Mouse (Mus musculus) hindbrain, postnatal 0 days (tissue): ENCODE measurements around the gene Gkap1. TPM values are rescaled to one million over a fixed set of nuclear protein-coding genes. Genes with fewer than 3 reads are reported as not detected.

Source experiments
- ATAC-seq: fragments of 200-750 bp; cut with Nextera tagmentation; 2 replicates; pipeline ENCODE4 v1.8.0; 2017; ENCODE audit warnings: mild to moderate bottlenecking, moderate TSS enrichment, moderate library complexity
- DNase-seq: peaks from one replicate; pipeline ENCODE4 v3.0.0-alpha.2; 2015; ENCODE audit warnings: low spot score
- H3K27ac ChIP-seq: fragments of 300-500 bp; sonication (generic); 2 replicates; pipeline ENCODE4 v1.5.1; 2014; ENCODE audit warnings: mild to moderate bottlenecking
- H3K27me3 ChIP-seq: fragments of 300-500 bp; sonication (generic); 2 replicates; pipeline ENCODE4 v1.6.1; 2014; ENCODE audit warnings: low read length, mixed read lengths; ENCODE audit not compliant: insufficient read depth
- H3K36me3 ChIP-seq: fragments of 300-500 bp; sonication (generic); 2 replicates; pipeline ENCODE4 v1.6.1; 2014; ENCODE audit warnings: low read length, mixed read lengths; ENCODE audit not compliant: insufficient read depth
- H3K4me1 ChIP-seq: fragments of 300-500 bp; sonication (generic); 2 replicates; pipeline ENCODE4 v1.6.1; 2014; ENCODE audit warnings: antibody characterized with exemption, low read length, mixed read lengths; ENCODE audit not compliant: insufficient read depth
- H3K4me2 ChIP-seq: fragments of 300-500 bp; sonication (generic); 2 replicates; pipeline ENCODE4 v1.6.1; 2014; ENCODE audit warnings: low read depth, mild to moderate bottlenecking, low read length, moderate library complexity, mixed read lengths
- H3K4me3 ChIP-seq: fragments of 300-500 bp; sonication (generic); 2 replicates; pipeline ENCODE4 v1.5.1; 2014; ENCODE audit warnings: low read length
- H3K9ac ChIP-seq: fragments of 300-500 bp; sonication (generic); replicated peaks from 2 replicates; pipeline ENCODE4 v1.6.1; 2014; ENCODE audit warnings: mild to moderate bottlenecking, low read length, moderate library complexity, mixed read lengths
- H3K9me3 ChIP-seq: fragments of 300-500 bp; sonication (generic); 2 replicates; pipeline ENCODE4 v1.6.1; 2016; ENCODE audit warnings: low read length, mixed read lengths
- CTCF ChIP-seq: IDR thresholded peaks from 2 replicates; pipeline ENCODE4 v1.5.1; 2016; ENCODE audit warnings: antibody characterized with exemption, control low read depth, low read depth
- WGBS: fragments of 180-500 bp; shearing (Covaris S2); extraction: QIAGEN DNeasy Blood & Tissue Kit; methylation state at CpG from one replicate; pipeline ENCODE4 v1.1.7; 2014; 5-methylcytosine and 5-hydroxymethylcytosine counted together
- microRNA-seq, 2 experiments: library from miRNA; unstranded; fragments of <30 nt; microRNA quantifications; one replicate each; pipeline ENCODE4; 2016
- polyA plus RNA-seq: library from polyadenylated mRNA; unstranded; fragments of >200 nt; fragmentation: Nextera tagmentation; extraction: Ambion mirVana; gene quantifications from 2 replicates; pipeline ENCODE4 v1.2.1, GENCODE M21; 2015
- total RNA-seq: library from RNA; depleted of rRNA; stranded (reverse); fragments of >200 nt; gene quantifications from 2 replicates; pipeline ENCODE4 v1.2.3, GENCODE M21; 2014; rRNA removed

Gkap1 gene
- total and polyA plus RNA-seq, 2 experiments from 2014 or later = 18.6 to 39.5 TPM

GRCm38 (mm10) chr13:58187751-58188150 is 87.7 kb downstream of the Gkap1 start:
- no peaks in the 10 kb centered on the region for H3K27me3 ChIP-seq
- no peak for TF ChIP-seq CTCF
- 0 out of 2 replicates have a peak overlapping the region, but pooled peaks have one; percentile 0 for H3K9ac ChIP-seq
- H3K4me2 ChIP-seq = no peak overlapping the region
- H3K9me3 ChIP-seq = no peaks in the 10 kb centered on the region
- no peak for DNase-seq
- no peak overlapping the region for H3K4me3 ChIP-seq
- H3K4me1 ChIP-seq = no peaks in the 10 kb centered on the region
- H3K36me3 ChIP-seq = peaks cover 19% of the 10 kb centered on the region
- no peak overlapping the region for H3K27ac ChIP-seq
- 90% methylated on average over 3 of the region's 3 CpGs for WGBS
- ATAC-seq = no peak

- peaks cover 19% of the 10 kb centered on the region for H3K36me3 ChIP-seq
- no peak for TF ChIP-seq CTCF
- DNase-seq (no peak), ATAC-seq (no peak)
- no peak overlapping the region for H3K27ac ChIP-seq
- no peak overlapping the region for H3K4me3 ChIP-seq
- H3K9me3 ChIP-seq = no peaks in the 10 kb centered on the region
- no peak overlapping the region for H3K9ac ChIP-seq
- no peak overlapping the region for H3K4me2 ChIP-seq
- H3K27me3 ChIP-seq = no peaks in the 10 kb centered on the region
- WGBS = 73% methylated on average over 8 of the region's 8 CpGs
- H3K4me1 ChIP-seq = no peaks in the 10 kb centered on the region
Observed at GRCm38 (mm10) chr13:58186281-58186680, 89.2 kb downstream of the Gkap1 start.

- H3K27me3 ChIP-seq = no peaks in the 10 kb centered on the region
- no peak overlapping the region for H3K4me2 ChIP-seq
- no peak overlapping the region for H3K4me3 ChIP-seq
- WGBS = 77% methylated on average over 3 of the region's 3 CpGs
- ATAC-seq (no peak), DNase-seq (no peak)
- no peaks in the 10 kb centered on the region for H3K4me1 ChIP-seq
- H3K9me3 ChIP-seq = no peaks in the 10 kb centered on the region
- no peak for TF ChIP-seq CTCF
- H3K36me3 ChIP-seq = peaks cover 14% of the 10 kb centered on the region
- H3K27ac ChIP-seq = no peak overlapping the region
- no peak overlapping the region for H3K9ac ChIP-seq
Observed at GRCm38 (mm10) chr13:58184111-58184510, 91.4 kb downstream of the Gkap1 start.

Small RNA genes lying within 50 kb of the gene (microRNA-seq; reads per million reads assigned to microRNA genes)
- gene Mir6369 = 0 reads per million in 2 experiments

Other genes starting within 250 kb of the Gkap1 start
- gene Klhl3, start 162.1 kb downstream of the Gkap1 start, total RNA-seq = 9.9 and 10.2 TPM in 2 replicates
- 10.6 and 11.1 TPM in 2 replicates for gene Klhl3, start 162.1 kb downstream of the Gkap1 start, polyA plus RNA-seq
- 178 and 184 TPM in 2 replicates for gene Hnrnpa0, start 147.1 kb downstream of the Gkap1 start, total RNA-seq
- 56.8 and 64.4 TPM in 2 replicates for gene Hnrnpa0, start 147.1 kb downstream of the Gkap1 start, polyA plus RNA-seq
- 20.2 and 20.6 TPM in 2 replicates for gene Idnk, start 118.0 kb downstream of the Gkap1 start, total RNA-seq
- 52.5 and 55.3 TPM in 2 replicates for gene Idnk, start 118.0 kb downstream of the Gkap1 start, polyA plus RNA-seq
- gene Ubqln1, start 60.0 kb downstream of the Gkap1 start, total RNA-seq = 243 and 285 TPM in 2 replicates
- 106 and 111 TPM in 2 replicates for gene Ubqln1, start 60.0 kb downstream of the Gkap1 start, polyA plus RNA-seq
- 1.0 and 1.2 TPM in 2 replicates for gene Kif27, start 83.4 kb upstream of the Gkap1 start, total RNA-seq
- gene Kif27, start 83.4 kb upstream of the Gkap1 start, polyA plus RNA-seq = 1.6 and 1.7 TPM in 2 replicates
- 13.9 and 17.9 TPM in 2 replicates for gene 2210016F16Rik, start 109.5 kb upstream of the Gkap1 start, total RNA-seq
- 19.8 and 20.3 TPM in 2 replicates for gene 2210016F16Rik, start 109.5 kb upstream of the Gkap1 start, polyA plus RNA-seq
- 10.8 and 11.1 TPM in 2 replicates for gene Rmi1, start 126.5 kb upstream of the Gkap1 start, total RNA-seq
- gene Rmi1, start 126.5 kb upstream of the Gkap1 start, polyA plus RNA-seq = 19.0 and 19.5 TPM in 2 replicates
- gene Hnrnpk, start 127.6 kb upstream of the Gkap1 start, total RNA-seq = 422 and 471 TPM in 2 replicates
- gene Hnrnpk, start 127.6 kb upstream of the Gkap1 start, polyA plus RNA-seq = 910 and 964 TPM in 2 replicates